Mouse (Mus musculus) retina, postnatal 7 days (tissue): ENCODE results near the gene Gm10406.
"Not testable (repeated sequence)": the region's sequence is repeated elsewhere in the genome, so short reads cannot be mapped to it uniquely, and the experiment has no call there.

Experiments
- DNase-seq: peaks from one replicate; pipeline ENCODE4 v3.0.0-alpha.2; 2012; ENCODE audit warnings: low read depth, low spot score

Gene Gm10406

DNA sequence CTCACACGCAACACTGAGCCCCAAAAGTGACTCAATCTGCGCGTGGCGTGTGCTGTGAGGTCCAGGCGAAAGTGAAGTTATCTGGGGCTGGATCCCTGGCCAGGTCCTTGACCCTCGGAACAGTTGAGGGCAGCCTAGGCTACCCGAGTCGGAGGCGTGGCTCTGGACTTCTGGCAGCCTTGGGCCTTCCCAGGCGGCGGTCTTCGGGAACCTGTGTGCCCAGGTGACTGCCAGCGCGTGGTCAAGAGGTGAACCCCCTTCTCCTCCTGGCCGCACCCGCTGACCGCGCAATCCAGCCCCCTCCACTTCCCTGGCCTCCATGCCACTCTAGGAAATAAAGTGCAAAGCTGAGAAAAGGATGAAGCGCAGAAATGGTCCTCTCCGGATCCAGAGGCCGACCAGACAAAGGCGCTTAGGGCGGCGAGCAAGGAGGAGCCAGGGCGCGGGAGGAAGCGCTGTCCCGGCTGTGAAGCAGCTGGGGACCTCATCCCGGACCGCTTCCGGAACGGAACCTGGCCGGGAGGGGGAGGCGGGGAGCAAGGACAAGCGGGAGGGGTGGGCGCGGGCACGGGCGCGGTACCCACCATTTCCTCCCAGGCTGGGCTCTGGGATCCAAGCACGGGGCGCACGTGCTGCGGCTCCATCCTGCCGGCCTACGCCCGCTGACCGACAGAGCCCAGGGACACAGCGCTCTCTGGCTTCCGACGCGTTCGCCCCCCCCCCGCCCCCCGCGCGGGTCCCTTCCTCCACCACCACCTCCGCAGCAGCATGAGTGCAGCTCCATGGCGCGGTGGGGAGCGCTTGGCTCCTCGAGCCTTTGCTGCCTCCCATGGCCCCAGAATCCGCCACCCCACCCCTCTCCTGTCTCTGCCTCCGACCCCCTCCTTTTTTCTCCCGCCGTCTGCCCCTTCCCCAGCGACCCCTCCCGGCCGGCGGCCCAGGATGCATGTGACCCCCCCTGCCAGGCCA is at the start of gene Gm10406:
Gene Gm10406 (minus strand): TSS at position 669 of the 969 bp plus-strand sequence.
- DNase-seq = peak; percentile 1

DNA sequence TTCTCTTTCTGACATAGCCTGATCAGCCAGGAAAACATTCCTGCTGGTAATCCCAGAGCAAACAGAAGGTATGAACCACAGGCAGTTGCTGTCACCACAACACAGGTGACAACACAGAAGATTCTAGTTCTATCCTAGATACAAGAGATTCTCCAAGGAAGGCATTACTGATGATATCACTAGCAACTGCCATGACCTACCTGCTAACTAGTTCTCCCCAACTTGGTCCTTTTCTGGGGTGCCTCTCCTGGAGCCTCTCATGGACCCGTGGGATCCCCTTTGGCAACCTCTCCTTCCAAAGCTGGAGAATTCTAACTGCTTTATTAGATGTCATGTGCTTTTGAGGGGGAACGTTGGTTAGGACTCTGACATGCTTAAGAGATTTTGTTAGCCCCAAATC is 17.6 kb upstream of the Gm10406 start, which contains the start of gene Gm3685:
Gene Gm3685 (minus strand): TSS at position 101 of the 400 bp plus-strand sequence.
- DNase-seq = not testable (repeated sequence)

DNA sequence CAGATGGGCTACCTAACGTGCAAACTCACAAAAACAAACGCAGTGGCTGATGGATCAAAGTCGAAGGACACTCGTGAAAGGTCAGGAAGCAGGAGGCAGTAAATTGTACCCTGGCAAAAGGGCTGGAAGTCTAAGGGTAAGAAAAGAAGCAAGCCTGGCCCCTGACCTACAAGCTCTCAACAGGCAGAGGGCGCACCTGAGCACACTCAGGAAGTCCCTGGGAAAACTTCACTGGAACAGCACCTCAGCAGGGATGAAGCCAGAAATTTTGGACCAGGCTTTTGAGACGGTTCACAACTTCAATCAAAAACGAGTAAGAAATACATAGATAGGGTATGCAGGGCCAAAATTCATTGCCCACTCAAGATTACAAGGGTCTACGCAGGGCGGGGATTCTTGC is 975 bp downstream of the Gm10406 start:
- DNase-seq = not testable (repeated sequence)

DNA sequence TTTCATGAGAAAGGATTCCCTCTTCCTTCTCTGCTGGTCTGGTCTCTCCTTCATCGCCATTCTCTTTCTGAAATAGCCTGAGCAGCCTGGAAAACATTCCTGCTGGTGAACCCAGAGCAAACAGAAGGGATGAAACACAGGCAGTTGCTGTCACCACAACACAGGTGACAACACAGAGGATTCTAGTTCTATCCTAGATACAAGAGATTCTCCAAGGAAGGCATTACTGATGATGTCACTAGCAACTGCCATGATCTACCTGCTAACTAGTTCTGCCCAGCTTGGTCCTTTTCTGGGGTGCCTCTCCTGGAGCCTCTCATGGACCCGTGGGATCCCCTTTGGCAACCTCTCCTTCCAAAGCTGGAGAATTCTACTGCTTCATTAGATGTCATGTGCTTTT is 53.5 kb downstream of the Gm10406 start, which contains the start of gene Gm6356:
Gene Gm6356 (minus strand): TSS at position 101 of the 400 bp plus-strand sequence.
- not testable (repeated sequence) for DNase-seq
